Mouse (Mus musculus): Measurements from ENCODE around the gene Il20ra.
"Not testable (repeated sequence)": the region's sequence is repeated elsewhere in the genome, so short reads cannot be mapped to it uniquely, and the experiment has no call there.

Gene Il20ra
- long read RNA-seq, experiment 1, partial matches to known transcripts: 0 of 4 reads
- long read RNA-seq, experiment 1, other reads (novel, unspliced or antisense): 1 of 4 reads
- long read RNA-seq, experiment 2, partial matches to known transcripts: 0 of 2 reads
- long read RNA-seq, experiment 2, other reads (novel, unspliced or antisense): 0 of 2 reads

DNA sequence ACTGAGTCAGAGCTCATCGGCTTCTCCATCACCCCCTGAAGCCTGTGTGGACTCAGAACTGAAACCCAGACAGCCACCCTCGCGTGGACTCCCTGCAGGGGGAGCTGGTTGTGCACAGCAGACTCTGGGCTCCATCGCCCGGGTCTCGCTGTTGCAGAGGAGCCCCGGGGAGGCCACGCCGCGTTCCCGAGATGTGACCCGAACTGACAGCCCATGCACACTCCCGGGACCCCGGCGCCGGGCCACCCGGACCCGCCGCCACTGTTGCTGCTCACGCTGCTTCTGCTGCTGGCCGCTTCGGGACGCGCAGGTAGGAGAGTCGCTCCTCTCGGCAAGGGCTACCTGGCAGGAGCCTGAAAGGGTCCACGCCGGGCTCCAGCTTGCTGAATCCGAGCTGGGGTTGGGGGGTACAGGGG lies at the start of gene Il20ra:
Gene Il20ra (plus strand): TSS at position 150 of the 416 bp plus-strand sequence.
- intact Hi-C loops (cut with DNase I): loop anchor here (10.0 kb wide), 1 partner anchor 422 kb away; no protein-coding TSS in a partner anchor

DNA sequence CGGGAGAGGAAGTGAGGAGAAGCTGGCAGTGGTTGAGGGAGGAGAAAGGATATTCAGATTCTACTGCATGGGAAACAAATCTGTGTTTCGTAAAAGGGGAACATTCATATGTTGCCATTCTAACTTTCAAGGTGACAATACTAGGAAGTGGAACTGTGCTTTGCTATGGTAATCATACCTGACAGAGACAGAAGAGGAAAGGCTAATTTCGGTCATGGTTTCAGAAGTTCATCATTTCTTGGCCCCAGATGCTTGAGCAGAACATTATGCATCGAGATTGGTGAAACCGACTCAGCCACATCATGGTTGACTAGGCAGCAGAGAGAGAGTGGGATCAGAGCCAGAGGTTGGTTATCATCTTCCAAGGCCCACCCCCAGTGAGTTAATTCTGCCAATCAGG lies 43.4 kb upstream of the Il20ra start:
- intact Hi-C loops (cut with DNase I): no loop called here

DNA sequence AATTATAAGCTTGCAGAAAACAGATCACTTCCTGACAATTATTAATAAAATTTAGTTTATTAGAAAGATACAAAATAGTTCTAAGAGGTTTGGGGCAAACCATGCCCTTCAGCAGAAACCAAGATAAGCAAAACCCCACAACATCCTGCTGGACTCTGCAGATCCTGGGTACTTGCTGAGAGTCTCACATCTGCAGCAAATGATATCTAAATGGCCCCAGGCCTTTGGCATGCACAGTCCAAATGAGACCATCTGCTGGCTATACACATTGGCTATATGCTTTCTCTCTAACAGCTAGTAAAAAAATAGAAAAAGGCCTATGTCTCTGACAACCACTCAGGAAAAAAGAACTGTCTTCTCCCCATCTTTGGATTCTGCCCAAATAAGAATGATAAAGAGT lies 40.4 kb upstream of the Il20ra start:
- intact Hi-C loops (cut with DNase I): no loop called here

DNA sequence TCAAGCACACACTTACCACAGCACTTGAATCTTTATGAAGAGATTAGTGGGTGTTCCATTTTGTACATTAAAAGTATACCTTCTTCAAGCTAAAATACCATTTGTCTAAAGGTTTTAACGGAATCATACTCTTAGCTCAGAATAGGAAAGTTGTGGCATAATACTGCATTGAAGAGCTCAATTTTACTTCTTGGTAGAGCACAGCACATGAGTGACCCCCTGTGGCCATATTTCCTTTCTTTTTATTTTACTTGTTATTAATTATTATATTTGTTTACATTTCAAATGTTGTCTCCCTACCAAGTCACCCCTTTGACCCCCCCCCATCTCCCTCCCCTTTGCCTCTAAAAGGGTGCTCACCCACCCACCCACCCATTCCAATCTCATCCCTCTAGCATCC lies 39.2 kb upstream of the Il20ra start:
- intact Hi-C loops (cut with DNase I): no loop called here

DNA sequence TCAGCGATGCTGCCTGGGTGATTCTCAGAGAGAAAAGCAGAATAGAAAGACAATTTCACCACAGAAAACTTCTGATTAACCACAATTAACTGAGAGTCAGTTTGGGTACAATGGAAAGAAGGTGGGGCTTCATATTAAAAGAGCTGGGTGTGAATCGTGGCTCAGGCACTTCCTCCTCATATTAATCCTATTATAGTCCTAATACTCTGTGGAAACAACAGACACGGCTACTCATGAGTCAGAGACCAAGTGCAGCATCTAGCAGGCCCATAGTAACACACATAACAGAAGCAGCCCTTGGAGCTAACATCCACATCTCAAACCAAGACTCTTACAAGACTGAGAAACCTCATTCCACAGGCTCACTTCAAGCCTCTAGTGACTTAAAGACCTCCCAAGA lies 24.7 kb upstream of the Il20ra start:
- intact Hi-C loops (cut with DNase I): loop anchor here (10.0 kb wide), 1 partner anchor 193 kb away; no protein-coding TSS in a partner anchor

DNA sequence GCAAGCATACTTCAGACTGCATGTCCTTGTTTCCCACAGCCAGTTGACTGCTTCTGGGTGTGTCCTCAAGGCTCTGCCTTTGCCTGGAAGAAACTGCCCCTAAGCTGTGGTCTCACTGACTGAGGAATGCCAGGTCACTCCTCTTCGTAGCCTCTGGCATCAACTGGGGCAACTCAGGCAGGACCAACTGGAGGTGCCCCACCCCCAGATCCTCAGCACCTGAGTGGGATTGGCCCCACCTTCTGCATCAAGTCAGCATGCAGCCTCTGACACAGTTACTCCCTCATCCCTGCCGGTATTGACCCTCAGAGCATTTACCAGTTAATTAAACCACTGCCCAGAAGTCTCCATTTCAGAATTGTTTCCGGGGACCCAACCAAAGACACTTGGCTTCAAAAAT lies 21.1 kb upstream of the Il20ra start:
- intact Hi-C loops (cut with DNase I): loop anchor here (5.0 kb wide), 1 partner anchor 449 kb away; no protein-coding TSS in a partner anchor

DNA sequence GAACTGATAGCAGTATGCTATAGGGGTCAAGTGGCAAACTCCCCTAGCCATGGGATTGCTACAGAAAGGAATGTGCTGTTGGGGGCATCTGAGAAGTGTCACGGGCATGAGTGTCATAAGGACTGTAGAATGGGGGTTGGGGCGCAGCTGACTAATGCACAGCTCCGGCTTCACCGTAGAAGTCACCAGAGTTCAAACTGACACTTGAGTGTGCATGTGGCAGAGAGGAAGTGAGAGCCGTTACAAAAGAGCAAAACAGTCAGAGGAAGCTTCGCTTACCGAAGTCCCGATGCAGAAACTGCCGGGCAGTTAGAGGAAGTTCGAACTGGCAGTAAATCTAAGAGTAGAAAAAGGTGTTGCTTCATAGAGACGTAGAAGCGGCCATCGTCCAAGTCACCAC lies 20.6 kb upstream of the Il20ra start:
- intact Hi-C loops (cut with DNase I): loop anchor here (5.0 kb wide), 1 partner anchor 449 kb away; no protein-coding TSS in a partner anchor

DNA sequence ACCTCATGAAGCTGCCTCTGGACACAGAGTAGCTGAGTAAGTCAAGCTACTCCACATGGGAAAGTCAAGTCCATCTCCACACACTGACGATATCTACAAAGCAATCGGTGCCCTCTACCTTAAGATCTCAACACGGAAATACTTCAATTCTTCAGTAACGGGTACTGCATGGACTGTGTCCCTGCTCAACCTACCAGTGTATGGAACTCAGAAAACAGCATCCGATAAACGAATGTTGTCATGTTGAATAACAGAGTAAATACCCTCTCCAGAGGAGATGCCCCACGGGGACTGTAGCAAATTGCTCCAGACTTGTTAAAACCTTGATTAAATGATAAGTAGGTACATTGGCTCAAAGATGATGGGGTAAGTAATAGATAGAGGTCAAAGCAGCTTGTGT lies 20.0 kb upstream of the Il20ra start:
- intact Hi-C loops (cut with DNase I): loop anchor here (5.0 kb wide), 1 partner anchor 450 kb away; no protein-coding TSS in a partner anchor

DNA sequence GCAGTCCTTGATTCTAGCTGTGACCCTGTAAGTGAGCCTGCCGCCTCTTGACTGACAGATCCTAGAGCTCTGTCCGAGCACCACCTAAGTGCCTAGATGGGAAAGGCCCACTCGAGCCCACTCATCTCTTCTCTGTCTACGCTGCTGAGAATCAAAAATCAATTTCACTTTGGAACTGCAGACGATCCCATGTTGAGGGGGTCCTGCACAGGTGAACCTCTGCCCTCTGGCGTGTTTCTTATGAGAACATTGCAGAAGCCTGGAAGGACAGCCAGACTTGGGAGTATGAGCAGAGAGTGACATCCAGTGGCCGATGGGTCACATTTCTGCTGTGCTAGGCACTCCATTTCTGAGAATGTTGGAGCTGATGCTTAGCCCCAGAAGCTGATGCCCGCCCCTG lies 19.4 kb upstream of the Il20ra start:
- intact Hi-C loops (cut with DNase I): loop anchor here (5.0 kb wide), 1 partner anchor 451 kb away; no protein-coding TSS in a partner anchor

DNA sequence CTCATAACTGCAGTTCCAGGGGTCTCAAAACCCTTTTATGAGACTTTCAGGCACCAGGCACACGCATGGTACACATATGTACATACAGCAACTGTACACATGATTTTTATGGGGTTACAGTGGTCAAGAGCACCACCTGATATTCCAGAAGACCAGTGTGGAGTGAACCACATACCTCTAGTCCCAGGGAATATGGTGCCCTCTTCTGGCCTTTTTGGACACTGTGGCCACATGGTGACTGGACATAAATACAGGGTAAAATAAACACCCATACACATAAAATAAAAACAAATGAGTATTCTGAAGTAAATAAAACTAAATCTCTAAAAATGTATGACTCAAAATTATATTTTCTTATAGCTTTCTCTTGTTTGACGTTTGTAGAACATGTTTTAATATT lies 18.7 kb upstream of the Il20ra start:
- intact Hi-C loops (cut with DNase I): loop anchor here (5.0 kb wide), 1 partner anchor 451 kb away; no protein-coding TSS in a partner anchor

DNA sequence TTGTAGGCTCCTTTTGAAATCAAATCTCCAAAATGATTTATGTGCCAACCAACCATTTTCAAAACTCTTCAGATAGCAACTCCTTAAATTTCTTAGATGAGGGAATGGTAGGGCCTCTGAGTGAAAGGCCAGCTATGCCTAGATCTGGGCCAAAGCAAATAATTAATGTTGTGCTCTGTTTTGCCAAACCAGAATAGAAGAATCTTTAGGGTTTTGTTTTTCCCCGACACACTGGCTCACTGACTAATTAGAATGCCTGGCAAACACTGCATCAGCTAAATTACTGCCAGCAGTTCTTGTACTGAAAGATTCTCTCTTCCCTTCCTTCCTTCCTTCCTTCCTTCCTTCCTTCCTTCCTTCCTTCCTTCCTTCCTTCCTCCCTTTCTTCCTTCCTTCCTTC lies 13.0 kb upstream of the Il20ra start:
- intact Hi-C loops (cut with DNase I): no loop called here

DNA sequence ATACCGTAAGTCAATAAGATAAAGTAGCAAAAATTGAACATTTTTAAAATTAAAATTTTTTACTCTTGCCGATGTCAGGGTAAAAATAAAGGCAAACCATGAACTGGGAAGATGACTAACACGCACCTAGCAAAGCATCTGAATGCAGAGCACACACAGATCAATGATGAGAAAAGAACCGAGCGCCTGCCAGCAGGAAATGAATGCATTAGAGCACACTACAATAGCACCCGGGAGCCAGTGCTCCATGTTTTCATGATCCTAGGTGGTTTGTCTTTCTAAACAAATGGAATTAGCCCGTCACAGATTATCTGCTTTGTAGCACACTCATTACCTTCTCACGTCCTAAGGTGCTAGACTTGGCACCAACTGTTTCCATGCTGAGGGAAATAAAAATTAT lies 7.9 kb upstream of the Il20ra start:
- intact Hi-C loops (cut with DNase I): no loop called here

DNA sequence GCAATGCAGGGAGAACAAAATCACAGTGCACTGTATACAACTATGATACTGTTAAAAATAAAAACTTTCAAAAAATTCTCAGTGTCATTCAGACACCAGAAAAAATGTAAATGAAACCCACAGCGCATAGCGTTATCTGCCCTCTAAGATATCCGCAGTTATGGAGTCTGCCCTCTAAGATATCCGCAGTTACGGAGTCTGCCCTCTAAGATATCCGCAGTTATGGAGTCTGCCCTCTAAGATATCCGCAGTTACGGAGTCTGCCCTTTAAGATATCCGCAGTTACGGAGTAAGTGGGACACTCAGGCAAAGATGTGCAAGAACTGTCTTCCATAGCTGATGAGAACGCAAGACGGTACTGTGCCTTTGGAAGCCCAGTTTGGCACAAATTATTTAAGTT lies 4.6 kb upstream of the Il20ra start:
- intact Hi-C loops (cut with DNase I): loop anchor here (5.0 kb wide), 1 partner anchor 185 kb away; no protein-coding TSS in a partner anchor

DNA sequence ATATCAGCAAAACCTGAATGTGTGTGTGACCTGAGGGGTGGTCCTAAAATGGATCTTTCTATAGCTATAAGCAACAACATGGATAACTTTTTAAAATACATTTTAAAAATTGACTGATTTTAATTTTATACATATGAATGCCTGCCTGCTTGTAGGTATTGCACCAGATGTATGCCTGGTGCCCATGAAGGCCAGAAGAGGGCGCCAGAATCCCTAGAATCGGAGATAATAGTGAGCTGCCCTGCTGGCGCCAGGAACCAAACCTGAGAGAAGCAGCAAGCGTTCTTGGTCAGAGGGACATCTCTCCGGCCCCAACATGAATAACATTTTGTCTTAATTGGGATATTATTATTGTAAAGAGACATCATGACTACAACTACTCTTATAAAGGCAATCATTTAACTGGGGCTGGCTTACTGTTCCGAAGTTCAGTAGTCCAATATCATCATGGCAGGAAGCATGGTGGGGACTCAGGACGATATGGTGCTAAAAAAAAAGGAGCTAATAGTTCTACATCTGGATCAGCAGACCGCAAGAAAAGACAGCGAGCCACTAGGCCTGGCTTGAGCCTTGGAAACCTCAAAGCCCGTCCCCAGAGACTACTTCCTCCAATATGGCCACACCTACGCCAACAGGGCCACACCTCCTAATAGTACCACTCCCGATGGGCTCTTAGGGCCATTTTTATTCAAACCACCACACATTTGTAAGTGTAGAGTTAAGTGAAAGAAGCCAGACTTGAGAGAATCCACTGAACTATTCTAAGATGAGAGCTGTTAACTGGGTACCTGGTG lies 3.9 kb upstream of the Il20ra start:
- intact Hi-C loops (cut with DNase I): loop anchor here (5.0 kb wide), 1 partner anchor 184 kb away; no protein-coding TSS in a partner anchor

DNA sequence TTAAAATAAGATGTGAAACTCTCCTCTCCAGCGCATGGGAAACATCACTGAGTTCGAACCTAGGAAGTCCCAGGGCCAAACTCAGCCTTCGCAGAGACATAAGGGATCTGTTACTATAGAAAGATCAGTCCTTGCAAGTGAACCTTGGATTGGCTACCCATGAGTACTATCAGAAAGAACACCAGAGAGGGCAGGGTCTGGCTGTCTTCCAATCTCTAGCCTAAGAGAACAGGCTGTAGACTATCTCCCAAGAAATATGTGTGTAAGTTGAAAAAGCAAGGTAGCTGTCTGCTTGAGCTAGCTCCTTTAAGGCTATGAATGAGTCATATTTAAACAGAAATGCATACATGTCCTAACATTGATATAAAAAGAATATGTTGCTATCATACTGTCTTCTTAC lies 1.4 kb upstream of the Il20ra start:
- intact Hi-C loops (cut with DNase I): loop anchor here (10.0 kb wide), 1 partner anchor 424 kb away; no protein-coding TSS in a partner anchor

DNA sequence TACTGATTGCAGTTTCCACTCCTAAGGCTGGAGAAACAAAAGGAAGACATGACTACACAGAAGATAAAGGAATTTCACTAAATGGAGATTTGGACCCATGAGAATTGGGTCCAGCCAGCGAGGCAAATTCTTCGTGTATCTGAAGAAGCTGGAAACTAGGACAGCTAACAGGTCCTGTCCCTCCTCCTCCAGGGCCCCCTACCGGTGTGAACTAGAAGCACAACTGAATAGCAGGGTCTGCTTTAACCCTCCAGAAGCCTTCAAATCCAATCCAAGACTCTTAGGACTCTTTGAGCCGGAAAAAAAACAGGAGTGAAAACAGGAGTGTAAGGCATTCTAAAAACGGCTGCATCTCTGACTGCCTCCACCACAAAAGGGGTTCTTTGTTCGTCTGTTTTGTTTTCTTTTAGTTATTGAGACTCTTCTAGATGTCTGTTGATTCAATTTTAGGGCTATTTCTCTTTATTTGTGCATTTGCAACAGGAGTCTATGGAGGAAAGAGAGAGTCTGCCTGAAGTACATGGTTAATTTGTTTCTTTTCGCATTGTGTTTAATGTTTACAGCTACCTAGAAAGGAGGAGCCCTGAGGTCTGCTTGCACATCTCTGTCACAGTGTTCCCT lies 709 bp upstream of the Il20ra start:
- intact Hi-C loops (cut with DNase I): loop anchor here (10.0 kb wide), 1 partner anchor 423 kb away; no protein-coding TSS in a partner anchor

DNA sequence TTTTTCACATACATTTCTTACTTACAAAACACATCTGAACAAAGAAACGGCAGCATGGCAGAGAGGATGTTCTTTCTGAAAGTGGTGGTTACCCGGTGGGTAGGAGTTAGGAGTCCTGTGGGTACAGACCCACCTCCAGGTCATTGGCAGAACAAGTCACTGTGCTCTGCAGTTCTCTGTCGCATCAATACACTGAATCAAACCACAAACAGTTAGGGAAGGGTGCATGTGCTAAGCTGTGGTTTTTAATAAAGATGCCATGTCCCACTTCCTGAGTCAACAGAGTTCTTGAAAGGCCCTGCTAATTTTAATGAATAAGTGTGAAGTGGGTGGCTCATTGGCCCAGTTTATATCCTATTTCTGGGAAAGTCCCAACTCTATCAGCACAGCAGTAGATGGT lies 6.3 kb downstream of the Il20ra start:
- intact Hi-C loops (cut with DNase I): loop anchor here (10.0 kb wide), 1 partner anchor 416 kb away; no protein-coding TSS in a partner anchor

DNA sequence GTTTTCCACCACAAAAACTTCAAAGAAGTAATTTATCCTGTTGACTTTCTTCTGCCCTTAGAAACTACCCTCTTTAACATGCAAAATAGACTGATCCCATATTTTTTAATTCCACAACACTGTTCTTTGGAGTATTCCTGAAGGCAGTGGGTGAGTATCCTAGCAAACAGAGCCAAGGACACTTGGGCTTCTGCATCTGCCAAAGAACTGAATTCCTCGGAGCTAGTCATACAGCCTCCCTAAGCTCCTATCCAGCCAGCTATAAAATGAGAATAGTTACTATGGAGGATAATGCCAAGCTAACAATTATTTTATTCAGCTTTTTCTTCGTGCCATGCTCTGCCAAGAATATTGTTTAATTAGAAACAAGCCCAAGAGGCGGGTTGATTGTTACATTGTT lies 9.9 kb downstream of the Il20ra start:
- intact Hi-C loops (cut with DNase I): no loop called here

DNA sequence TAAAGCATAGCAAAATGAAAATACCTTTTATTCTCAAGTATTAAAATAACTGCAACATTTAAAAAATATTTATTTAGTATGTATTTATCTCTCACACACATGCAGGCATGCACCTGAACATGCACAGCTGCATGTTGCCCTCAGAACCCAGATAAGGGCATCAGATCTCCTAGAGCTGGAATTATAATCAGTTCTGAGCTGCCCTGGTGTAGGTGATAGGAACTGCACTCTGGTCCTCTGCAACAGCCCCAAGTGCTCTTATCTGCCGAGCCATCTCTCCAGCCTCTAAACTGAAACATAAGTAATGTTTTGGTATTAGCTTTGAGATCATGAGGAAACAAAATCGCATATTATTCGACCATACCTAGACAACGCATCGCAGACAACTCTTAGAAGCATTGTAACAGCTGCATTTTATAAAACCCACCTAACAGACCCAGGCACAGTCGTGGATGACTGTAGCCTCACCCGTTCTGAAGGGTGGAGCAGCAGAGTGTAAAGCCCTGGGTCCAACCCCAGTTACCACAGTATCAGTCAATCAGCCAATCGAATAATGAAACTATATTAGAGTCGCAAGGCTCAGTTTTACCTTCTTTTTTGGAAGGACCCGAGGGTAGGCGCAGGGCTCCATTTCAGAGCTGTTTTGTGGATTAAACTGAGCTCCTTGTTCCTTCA lies 11.9 kb downstream of the Il20ra start:
- intact Hi-C loops (cut with DNase I): no loop called here

DNA sequence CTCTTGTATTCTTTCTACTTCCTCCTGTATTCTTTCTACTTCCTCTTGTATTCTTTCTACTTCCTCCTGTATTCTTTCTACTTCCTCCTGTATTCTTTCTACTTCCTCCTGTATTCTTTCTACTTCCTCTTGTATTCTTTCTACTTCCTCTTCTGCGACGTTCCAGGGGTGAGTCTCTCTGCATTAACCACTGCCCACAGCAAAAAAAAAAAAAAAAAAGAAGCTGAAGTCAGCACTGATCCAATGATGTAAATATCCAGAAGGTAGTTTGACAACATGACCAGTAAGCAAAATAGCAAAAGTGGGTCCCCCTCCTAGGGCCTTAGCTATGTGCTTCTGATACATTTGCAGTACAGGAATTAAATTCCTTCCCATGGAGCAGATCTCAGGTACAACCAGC lies 26.1 kb downstream of the Il20ra start:
- intact Hi-C loops (cut with DNase I): not testable (repeated sequence)

DNA sequence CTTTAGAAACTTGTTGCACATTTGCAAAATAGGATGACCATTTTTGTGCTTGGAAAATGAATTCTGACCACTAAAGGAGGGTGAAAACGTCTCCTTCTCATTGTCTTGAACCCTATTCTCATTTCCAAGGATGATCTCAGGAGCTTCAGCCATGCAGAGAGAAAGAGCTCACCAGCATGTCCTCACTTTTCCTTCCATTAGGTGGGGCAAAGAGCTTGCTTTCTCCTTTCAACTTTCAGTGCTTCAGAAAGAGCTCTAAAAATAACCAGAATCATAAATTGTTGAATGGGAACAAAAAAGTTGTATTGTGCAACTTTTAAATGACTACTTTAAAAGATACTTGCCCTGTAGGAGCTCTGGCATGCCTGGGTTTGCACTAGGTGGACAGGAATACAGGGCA lies 33.3 kb downstream of the Il20ra start:
- intact Hi-C loops (cut with DNase I): no loop called here
